Mouse (Mus musculus) liver, adult (tissue): ENCODE measurements around the gene Ptgr1.

Experiments used
- GATA4 ChIP-seq: IDR thresholded peaks from 2 replicates; pipeline ENCODE4 v1.6.1; 2014; ENCODE audit warnings: mild to moderate bottlenecking, low read length; ENCODE audit not compliant: insufficient replicate concordance

Ptgr1 gene

GRCm38 (mm10) chr4:58986540-58987190 is at the start of gene Ptgr1:
Gene Ptgr1, minus strand, starts transcription at chr4:58987119.
- no peak for TF ChIP-seq GATA4

- TF ChIP-seq GATA4, result no peak
Measured at GRCm38 (mm10) chr4:59035786-59036350, 48.9 kb upstream of the Ptgr1 start.

- TF ChIP-seq GATA4, result no peak
Measured at GRCm38 (mm10) chr4:59034918-59035785, 48.2 kb upstream of the Ptgr1 start, which contains the start of gene Gng10. Gene Gng10, plus strand, starts transcription at chr4:59035088.

- TF ChIP-seq GATA4, result no peak
Measured at GRCm38 (mm10) chr4:59034325-59034917, 47.5 kb upstream of the Ptgr1 start.

GRCm38 (mm10) chr4:59016922-59017321 is 30.0 kb upstream of the Ptgr1 start:
- no peak for TF ChIP-seq GATA4

- TF ChIP-seq GATA4, result no peak
Measured at GRCm38 (mm10) chr4:59015181-59015580, 28.3 kb upstream of the Ptgr1 start.

GRCm38 (mm10) chr4:59011446-59011845 is 24.5 kb upstream of the Ptgr1 start:
- TF ChIP-seq GATA4, result no peak

- no peak for TF ChIP-seq GATA4
Measured at GRCm38 (mm10) chr4:59009696-59010095, 22.8 kb upstream of the Ptgr1 start.

GRCm38 (mm10) chr4:59009186-59009585 is 22.3 kb upstream of the Ptgr1 start:
- TF ChIP-seq GATA4, result no peak

GRCm38 (mm10) chr4:59007974-59008373 is 21.1 kb upstream of the Ptgr1 start:
- TF ChIP-seq GATA4, result no peak

GRCm38 (mm10) chr4:59007016-59007415 is 20.1 kb upstream of the Ptgr1 start:
- no peak for TF ChIP-seq GATA4

- TF ChIP-seq GATA4, result no peak
Measured at GRCm38 (mm10) chr4:59006211-59006610, 19.3 kb upstream of the Ptgr1 start.

GRCm38 (mm10) chr4:59003806-59004200 is 16.9 kb upstream of the Ptgr1 start:
- peak; percentile 83 for TF ChIP-seq GATA4

- TF ChIP-seq GATA4, result no peak
Measured at GRCm38 (mm10) chr4:59002948-59003805, 16.3 kb upstream of the Ptgr1 start, which contains the start of gene Gm20503. Gene Gm20503, plus strand, starts transcription at chr4:59003210.
